Mouse (Mus musculus): ENCODE data around the gene Gng4. TPM values are rescaled to one million over a fixed set of nuclear protein-coding genes. Genes with fewer than 3 reads are reported as not detected.

The Gng4 gene
- total and polyA plus RNA-seq, 3 experiments = not detected

- Histone ChIP-seq H3K4me3 (ENCODE audit: control insufficient read depth in 1 of 2, insufficient read depth in 1 of 2, low read depth in 2 of 2, low read length in 2 of 2) (no peak overlapping the region), H3K9me3 (replicated peaks; ENCODE audit: insufficient read depth, low read length) (no peaks in the 10 kb centered on the region), H3K27me3 (ENCODE audit: control insufficient read depth in 1 of 2, insufficient read depth in 2 of 2, low read length in 2 of 2) (no peaks in the 10 kb centered on the region), H3K9ac (ENCODE audit: control insufficient read depth, low read depth, low read length, poor library complexity, severe bottlenecking) (no peak overlapping the region), H3K36me3 (ENCODE audit: control insufficient read depth in 1 of 2, insufficient read depth in 2 of 2, low read length in 2 of 2) (no peaks in the 10 kb centered on the region), H3K4me1 (ENCODE audit: control insufficient read depth in 1 of 2, insufficient read depth in 2 of 2, low read length in 2 of 2) (no peaks in the 10 kb centered on the region), H3K27ac (ENCODE audit: control insufficient read depth, low read depth, low read length) (no peak overlapping the region), H3K79me2 (ENCODE audit: control insufficient read depth, insufficient read depth, low read length, poor library complexity) (no peaks in the 10 kb centered on the region)
- no peak for TF ChIP-seq NRF1 (IDR thresholded peaks at IDR 0.05; ENCODE audit: insufficient read depth, low read depth, low read length, poor library complexity, severe bottlenecking)
- no peak for TF ChIP-seq ZMIZ1 (IDR thresholded peaks at IDR 0.05; ENCODE audit: low read depth, low read length)
- TF ChIP-seq CHD1 (IDR thresholded peaks at IDR 0.05; ENCODE audit: low read depth, low read length) = no peak
- no peak for TF ChIP-seq RAD21 (IDR thresholded peaks at IDR 0.05; ENCODE audit: low read depth, low read length)
- TF ChIP-seq CTCF (IDR thresholded peaks at IDR 0.05 in 2 of 3, conservative IDR thresholded peaks at IDR 0.05 in 1 of 3; ENCODE audit: control insufficient read depth in 1 of 3, insufficient read depth in 1 of 3, low read depth in 2 of 3, low read length in 3 of 3, poor library complexity in 1 of 3, severe bottlenecking in 1 of 3) = no peak
- no peak for TF ChIP-seq SIN3A (IDR thresholded peaks at IDR 0.05; ENCODE audit: low read length)
- no peak for TF ChIP-seq MAFK (IDR thresholded peaks at IDR 0.05; ENCODE audit: borderline replicate concordance, low read depth, low read length)
- no peak for TF ChIP-seq HCFC1 (IDR thresholded peaks at IDR 0.05; ENCODE audit: low read depth, low read length)
- TF ChIP-seq POLR2A (IDR thresholded peaks at IDR 0.05; ENCODE audit: control insufficient read depth in 1 of 2, insufficient read depth in 1 of 2, low read depth in 1 of 2, low read length in 2 of 2, poor library complexity in 1 of 2) = no peak
- no peak for TF ChIP-seq CHD2 (IDR thresholded peaks at IDR 0.05; ENCODE audit: low read length)
- no peak for TF ChIP-seq USF2 (IDR thresholded peaks at IDR 0.05; ENCODE audit: borderline replicate concordance in 1 of 2, insufficient read depth in 1 of 2, low read depth in 1 of 2, low read length in 2 of 2)
- no peak for TF ChIP-seq ETS1 (IDR thresholded peaks at IDR 0.05; ENCODE audit: low read depth, low read length)
- TF ChIP-seq MEF2A (IDR thresholded peaks at IDR 0.05; ENCODE audit: extremely low read depth, insufficient replicate concordance, low read depth, low read length, poor library complexity, severe bottlenecking) = no peak
- no peak for DNase-seq (ENCODE audit: low read depth, low spot score)
Measured at GRCm38 (mm10) chr13:13786971-13787370, 3.1 kb downstream of the Gng4 start.

GRCm38 (mm10) chr13:13788070-13788469 lies 4.2 kb downstream of the Gng4 start:
- Histone ChIP-seq H3K4me1 (ENCODE audit: control insufficient read depth in 1 of 2, insufficient read depth in 2 of 2, low read length in 2 of 2) (peaks cover 0 to 2% of the 10 kb centered on the region in 2 experiments; a peak in 1 of 4 replicates), H3K9me3 (replicated peaks; ENCODE audit: insufficient read depth, low read length) (no peaks in the 10 kb centered on the region), H3K27me3 (ENCODE audit: control insufficient read depth in 1 of 2, insufficient read depth in 2 of 2, low read length in 2 of 2) (no peaks in the 10 kb centered on the region), H3K27ac (ENCODE audit: control insufficient read depth, low read depth, low read length) (no peak overlapping the region), H3K36me3 (ENCODE audit: control insufficient read depth in 1 of 2, insufficient read depth in 2 of 2, low read length in 2 of 2) (no peaks in the 10 kb centered on the region; a peak in 1 of 4 replicates), H3K9ac (ENCODE audit: control insufficient read depth, low read depth, low read length, poor library complexity, severe bottlenecking) (no peak overlapping the region), H3K4me3 (ENCODE audit: control insufficient read depth in 1 of 2, insufficient read depth in 1 of 2, low read depth in 2 of 2, low read length in 2 of 2) (no peak overlapping the region), H3K79me2 (ENCODE audit: control insufficient read depth, insufficient read depth, low read length, poor library complexity) (no peaks in the 10 kb centered on the region)
- no peak for DNase-seq (ENCODE audit: low read depth, low spot score)
- TF ChIP-seq GABPA (IDR thresholded peaks at IDR 0.05; ENCODE audit: low read depth, low read length) (no peak), SMC3 (IDR thresholded peaks at IDR 0.05; ENCODE audit: low read depth, low read length) (no peak)

Data from MEL (cell line).